Mouse (Mus musculus) forebrain, embryonic 14.5 days (tissue): Measurements from ENCODE around the gene Erf. TPM values are rescaled to one million over a fixed set of nuclear protein-coding genes. Genes with fewer than 3 reads are reported as not detected.

ENCODE experiments used
- ATAC-seq: fragments of 200-750 bp; cut with Nextera tagmentation; 2 replicates; pipeline ENCODE4 v1.8.0; 2017; ENCODE audit warnings: mild to moderate bottlenecking, moderate library complexity
- DNase-seq: peaks from one replicate; pipeline ENCODE4 v3.0.0-alpha.2; 2015; ENCODE audit warnings: low spot score
- H3K27ac ChIP-seq: fragments of 300-500 bp; sonication (generic); 2 replicates; pipeline ENCODE4 v1.5.1; 2014; ENCODE audit warnings: low read depth, mild to moderate bottlenecking, control low read depth, low read length, moderate library complexity
- H3K27me3 ChIP-seq: fragments of 300-500 bp; sonication (generic); replicated peaks from 2 replicates; pipeline ENCODE4 v1.6.1; 2014; ENCODE audit warnings: low read length, control low read depth, mixed read lengths; ENCODE audit not compliant: control insufficient read depth, insufficient read depth
- H3K36me3 ChIP-seq: fragments of 300-500 bp; sonication (generic); 2 replicates; pipeline ENCODE4 v1.6.1; 2014; ENCODE audit warnings: low read length, control low read depth; ENCODE audit not compliant: control insufficient read depth, insufficient read depth
- H3K4me1 ChIP-seq: fragments of 300-500 bp; sonication (generic); 2 replicates; pipeline ENCODE4 v1.6.1; 2014; ENCODE audit warnings: antibody characterized with exemption, low read length, control low read depth; ENCODE audit not compliant: control insufficient read depth, insufficient read depth
- H3K4me2 ChIP-seq: fragments of 300-500 bp; sonication (generic); 2 replicates; pipeline ENCODE4 v1.6.1; 2014; ENCODE audit warnings: mild to moderate bottlenecking, control low read depth, low read length
- H3K4me3 ChIP-seq: fragments of 300-500 bp; sonication (generic); 2 replicates; pipeline ENCODE4 v1.5.1; 2014; ENCODE audit warnings: low read depth, low read length, control low read depth
- H3K9ac ChIP-seq: fragments of 300-500 bp; sonication (generic); 2 replicates; pipeline ENCODE4 v1.6.1; 2014; ENCODE audit warnings: mild to moderate bottlenecking, low read length, control low read depth, moderate library complexity
- H3K9me3 ChIP-seq: fragments of 300-500 bp; sonication (generic); replicated peaks from 2 replicates; pipeline ENCODE4 v1.6.1; 2016; ENCODE audit warnings: low read length, control low read depth, mixed read lengths; ENCODE audit not compliant: control insufficient read depth
- WGBS: fragments of 180-500 bp; shearing (Covaris S2); extraction: QIAGEN DNeasy Blood & Tissue Kit; methylation state at CpG from one replicate; pipeline ENCODE4 v1.1.7; 2014; 5-methylcytosine and 5-hydroxymethylcytosine counted together
- polyA plus RNA-seq: library from polyadenylated mRNA; unstranded; fragments of >200 nt; fragmentation: Nextera tagmentation; extraction: Ambion mirVana; gene quantifications from 2 replicates; pipeline ENCODE4 v1.2.1, GENCODE M21; 2014

Gene Erf
- polyA plus RNA-seq, 1 experiment from 2014 or later: 8.2 TPM

GRCm38 (mm10) chr7:25263968-25264870, 13.7 kb upstream of the Erf start:
- no peak overlapping the region for H3K9ac ChIP-seq
- no peaks in the 10 kb centered on the region for H3K9me3 ChIP-seq
- no peak overlapping the region for H3K4me3 ChIP-seq
- DNase-seq: no peak
- no peak overlapping the region for H3K27ac ChIP-seq
- no peaks in the 10 kb centered on the region for H3K36me3 ChIP-seq
- no peak for ATAC-seq
- peaks cover 9% of the 10 kb centered on the region for H3K4me1 ChIP-seq
- H3K4me2 ChIP-seq: no peak overlapping the region
- 22% methylated on average over 17 of the region's 17 CpGs for WGBS
- no peaks in the 10 kb centered on the region for H3K27me3 ChIP-seq

- Histone ChIP-seq H3K4me1 (peaks cover 2% of the 10 kb centered on the region), H3K36me3 (no peaks in the 10 kb centered on the region), H3K4me2 (no peak overlapping the region), H3K27ac (no peak overlapping the region), H3K27me3 (no peaks in the 10 kb centered on the region), H3K4me3 (no peak overlapping the region), H3K9ac (no peak overlapping the region), H3K9me3 (no peaks in the 10 kb centered on the region)
- no peak for DNase-seq
- 62% methylated on average over 1 of the region's 1 CpGs for WGBS
- ATAC-seq: no peak
These were observed 11.3 kb upstream of the Erf start for GRCm38 (mm10) chr7:25261896-25262295.

GRCm38 (mm10) chr7:25251822-25252221, 1.3 kb upstream of the Erf start:
- Histone ChIP-seq H3K9ac (peak overlapping the region; percentile 79), H3K4me2 (peak overlapping the region; percentile 98), H3K9me3 (no peaks in the 10 kb centered on the region), H3K4me1 (peaks cover 18% of the 10 kb centered on the region), H3K36me3 (no peaks in the 10 kb centered on the region), H3K27ac (peak overlapping the region; percentile 78), H3K4me3 (peak overlapping the region; percentile 78), H3K27me3 (no peaks in the 10 kb centered on the region)
- 18% methylated on average over 8 of the region's 8 CpGs for WGBS
- no peak for ATAC-seq
- DNase-seq: no peak

GRCm38 (mm10) chr7:25251071-25251791, 670 bp upstream of the Erf start:
- H3K4me3 ChIP-seq: peak overlapping the region; percentile 78
- no peaks in the 10 kb centered on the region for H3K36me3 ChIP-seq
- WGBS: 1% methylated on average over 22 of the region's 22 CpGs
- DNase-seq (peak; percentile 66), ATAC-seq (no peak; the same call in 1 of the 2 replicates)
- no peaks in the 10 kb centered on the region for H3K9me3 ChIP-seq
- peak overlapping the region; percentile 79 for H3K9ac ChIP-seq
- peaks cover 23% of the 10 kb centered on the region for H3K4me1 ChIP-seq
- H3K4me2 ChIP-seq: peak overlapping the region; percentile 98
- no peaks in the 10 kb centered on the region for H3K27me3 ChIP-seq
- peak overlapping the region; percentile 78 for H3K27ac ChIP-seq

- peak overlapping the region; percentile 78 for H3K4me3 ChIP-seq
- peak overlapping the region; percentile 98 for H3K4me2 ChIP-seq
- peak overlapping the region; percentile 79 for H3K9ac ChIP-seq
- DNase-seq (peak; percentile 80), ATAC-seq (peak; percentile 35)
- H3K27me3 ChIP-seq: no peaks in the 10 kb centered on the region
- H3K36me3 ChIP-seq: peaks cover 15% of the 10 kb centered on the region
- 2% methylated on average over 37 of the region's 73 CpGs for WGBS
- H3K4me1 ChIP-seq: peaks cover 30% of the 10 kb centered on the region
- H3K9me3 ChIP-seq: no peaks in the 10 kb centered on the region
- peak overlapping the region; percentile 94 for H3K27ac ChIP-seq
These were observed 1.0 kb downstream of the Erf start for GRCm38 (mm10) chr7:25249314-25250140.

GRCm38 (mm10) chr7:25248846-25249313, 1.7 kb downstream of the Erf start:
- ATAC-seq (no peak; the same call in 1 of the 2 replicates), DNase-seq (no peak)
- H3K9ac ChIP-seq: peak overlapping the region; percentile 79
- peak overlapping the region; percentile 94 for H3K27ac ChIP-seq
- H3K36me3 ChIP-seq: peaks cover 19% of the 10 kb centered on the region
- 1% methylated on average over 21 of the region's 25 CpGs for WGBS
- no peaks in the 10 kb centered on the region for H3K9me3 ChIP-seq
- peak overlapping the region; percentile 98 for H3K4me2 ChIP-seq
- H3K4me1 ChIP-seq: peaks cover 30% of the 10 kb centered on the region
- H3K4me3 ChIP-seq: peak overlapping the region; percentile 78
- H3K27me3 ChIP-seq: no peaks in the 10 kb centered on the region

GRCm38 (mm10) chr7:25248018-25248647, 2.4 kb downstream of the Erf start:
- peak overlapping the region; percentile 94 for H3K27ac ChIP-seq
- peaks cover 23% of the 10 kb centered on the region for H3K36me3 ChIP-seq
- under 1% methylated on average over 18 of the region's 18 CpGs for WGBS
- DNase-seq (peak; percentile 79), ATAC-seq (peak; percentile 43)
- no peaks in the 10 kb centered on the region for H3K27me3 ChIP-seq
- peak overlapping the region; percentile 98 for H3K4me2 ChIP-seq
- H3K9me3 ChIP-seq: no peaks in the 10 kb centered on the region
- peak overlapping the region; percentile 78 for H3K4me3 ChIP-seq
- peaks cover 30% of the 10 kb centered on the region for H3K4me1 ChIP-seq
- H3K9ac ChIP-seq: peak overlapping the region; percentile 79

- DNase-seq: no peak
- Histone ChIP-seq H3K4me3 (peak overlapping the region; percentile 78), H3K9ac (peak overlapping the region; percentile 79), H3K27me3 (no peaks in the 10 kb centered on the region), H3K4me2 (peak overlapping the region; percentile 98), H3K4me1 (peaks cover 30% of the 10 kb centered on the region), H3K36me3 (peaks cover 23% of the 10 kb centered on the region), H3K9me3 (no peaks in the 10 kb centered on the region), H3K27ac (peak overlapping the region; percentile 94)
- no peak for ATAC-seq
- WGBS: 4% methylated on average over 3 of the region's 3 CpGs
These were observed 3.1 kb downstream of the Erf start for GRCm38 (mm10) chr7:25247498-25247897.
